Mouse (Mus musculus) hindbrain, embryonic 15.5 days (tissue): Measurements from ENCODE around the gene Ccnb1ip1. TPM values are rescaled to one million over a fixed set of nuclear protein-coding genes. Genes with fewer than 3 reads are reported as not detected.
"Not testable (repeated sequence)": the region's sequence is repeated elsewhere in the genome, so short reads cannot be mapped to it uniquely, and the experiment has no call there.

Experiments
- ATAC-seq: fragments of 200-750 bp; cut with Nextera tagmentation; 2 replicates; pipeline ENCODE4 v1.8.0; 2017; ENCODE audit warnings: low read depth, moderate number of reproducible peaks, moderate TSS enrichment; ENCODE audit not compliant: low FRiP score
- H3K27ac ChIP-seq: fragments of 300-500 bp; sonication (generic); replicated peaks from 2 replicates; pipeline ENCODE4 v1.5.1; 2015; ENCODE audit warnings: mild to moderate bottlenecking, inconsistent platforms
- H3K27me3 ChIP-seq: fragments of 300-500 bp; sonication (generic); 2 replicates; pipeline ENCODE4 v1.6.1; 2015; ENCODE audit warnings: control low read depth, inconsistent platforms
- H3K36me3 ChIP-seq: fragments of 300-500 bp; sonication (generic); 2 replicates; pipeline ENCODE4 v1.6.1; 2015; ENCODE audit warnings: control low read depth, inconsistent platforms
- H3K4me1 ChIP-seq: fragments of 300-500 bp; sonication (generic); replicated peaks from 2 replicates; pipeline ENCODE4 v1.6.1; 2015; ENCODE audit warnings: control low read depth, inconsistent platforms
- H3K4me2 ChIP-seq: fragments of 300-500 bp; sonication (generic); 2 replicates; pipeline ENCODE4 v1.6.1; 2015; ENCODE audit warnings: moderate library complexity, mild to moderate bottlenecking, inconsistent platforms
- H3K4me3 ChIP-seq: fragments of 300-500 bp; sonication (generic); 2 replicates; pipeline ENCODE4 v1.5.1; 2015; ENCODE audit warnings: mild to moderate bottlenecking, inconsistent platforms
- H3K9ac ChIP-seq: fragments of 300-500 bp; sonication (generic); 2 replicates; pipeline ENCODE4 v1.6.1; 2015; ENCODE audit warnings: inconsistent platforms
- H3K9me3 ChIP-seq: fragments of 300-500 bp; sonication (generic); 2 replicates; pipeline ENCODE4 v1.6.1; 2016; ENCODE audit warnings: control low read depth, inconsistent platforms
- WGBS: fragments of 180-500 bp; shearing (Covaris S2); methylation state at CpG from one replicate; pipeline ENCODE4 v1.1.7; 2015; 5-methylcytosine and 5-hydroxymethylcytosine counted together
- polyA plus RNA-seq: library from polyadenylated mRNA; unstranded; fragments of >200 nt; fragmentation: Nextera tagmentation; extraction: Ambion mirVana; gene quantifications from 2 replicates; pipeline ENCODE4 v1.2.1, GENCODE M21; 2015

Gene Ccnb1ip1
- polyA plus RNA-seq: not detected in 2 replicates

- H3K4me3 ChIP-seq: peak within 1 kb of the TSS; percentile 61
- no peaks in the 10 kb centered on the region for H3K9me3 ChIP-seq
- peaks cover 14% of the 10 kb centered on the region for H3K36me3 ChIP-seq
- peak within 1 kb of the TSS; percentile 63 for H3K4me2 ChIP-seq
- no peaks in the 10 kb centered on the region for H3K27me3 ChIP-seq
- WGBS: under 1% methylated on average over 42 of the region's 42 CpGs
- peaks cover 8% of the 10 kb centered on the region for H3K4me1 ChIP-seq
- ATAC-seq: peak; percentile 99
- H3K27ac ChIP-seq: peak within 1 kb of the TSS; percentile 90
- H3K9ac ChIP-seq: peak within 1 kb of the TSS; percentile 60
These were observed at the start of gene Ccnb1ip1, which contains the start of gene Parp2 for GRCm38 (mm10) chr14:50807487-50808072. Gene Ccnb1ip1, minus strand, starts transcription at chr14:50807732. Gene Parp2, plus strand, starts transcription at chr14:50807841.

GRCm38 (mm10) chr14:50855788-50856187 lies 48.3 kb upstream of the Ccnb1ip1 start:
- Histone ChIP-seq H3K27me3 (no peaks in the 10 kb centered on the region), H3K36me3 (no peaks in the 10 kb centered on the region), H3K9me3 (no peaks in the 10 kb centered on the region), H3K9ac (no peak overlapping the region), H3K4me2 (no peak overlapping the region), H3K4me1 (no peaks in the 10 kb centered on the region), H3K4me3 (no peak overlapping the region), H3K27ac (no peak overlapping the region)
- ATAC-seq: no peak
- WGBS: 88% methylated on average over 5 of the region's 5 CpGs

GRCm38 (mm10) chr14:50837236-50837635 lies 29.7 kb upstream of the Ccnb1ip1 start:
- Histone ChIP-seq H3K9ac (no peak overlapping the region), H3K27me3 (no peaks in the 10 kb centered on the region), H3K4me3 (no peak overlapping the region), H3K4me1 (no peaks in the 10 kb centered on the region), H3K27ac (no peak overlapping the region), H3K4me2 (no peak overlapping the region), H3K9me3 (no peaks in the 10 kb centered on the region), H3K36me3 (no peaks in the 10 kb centered on the region)
- no peak for ATAC-seq
- 68% methylated on average over 6 of the region's 6 CpGs for WGBS

GRCm38 (mm10) chr14:50834435-50834834 lies 26.9 kb upstream of the Ccnb1ip1 start:
- H3K9ac ChIP-seq: no peak overlapping the region
- no peak overlapping the region for H3K4me2 ChIP-seq
- H3K4me1 ChIP-seq: no peaks in the 10 kb centered on the region
- no peak for ATAC-seq
- no peak overlapping the region for H3K4me3 ChIP-seq
- no peaks in the 10 kb centered on the region for H3K27me3 ChIP-seq
- no peaks in the 10 kb centered on the region for H3K9me3 ChIP-seq
- no peak overlapping the region for H3K27ac ChIP-seq
- 57% methylated on average over 2 of the region's 2 CpGs for WGBS
- H3K36me3 ChIP-seq: no peaks in the 10 kb centered on the region

- Histone ChIP-seq H3K36me3 (no peaks in the 10 kb centered on the region), H3K4me3 (no peak overlapping the region), H3K4me2 (no peak overlapping the region), H3K27me3 (no peaks in the 10 kb centered on the region), H3K4me1 (no peaks in the 10 kb centered on the region), H3K27ac (no peak overlapping the region), H3K9ac (no peak overlapping the region), H3K9me3 (no peaks in the 10 kb centered on the region)
- ATAC-seq: no peak
- 80% methylated on average over 10 of the region's 10 CpGs for WGBS
These were observed 26.4 kb upstream of the Ccnb1ip1 start for GRCm38 (mm10) chr14:50833964-50834363.

GRCm38 (mm10) chr14:50829878-50830277 lies 22.3 kb upstream of the Ccnb1ip1 start:
- Histone ChIP-seq H3K9ac (no peak overlapping the region), H3K4me3 (no peak overlapping the region), H3K4me2 (no peak overlapping the region), H3K4me1 (no peaks in the 10 kb centered on the region), H3K9me3 (no peaks in the 10 kb centered on the region), H3K36me3 (no peaks in the 10 kb centered on the region), H3K27me3 (no peaks in the 10 kb centered on the region), H3K27ac (no peak overlapping the region)
- 86% methylated on average over 3 of the region's 3 CpGs for WGBS
- ATAC-seq: no peak

GRCm38 (mm10) chr14:50826579-50826978 lies 19.0 kb upstream of the Ccnb1ip1 start:
- ATAC-seq: no peak
- H3K4me3 ChIP-seq: no peak overlapping the region
- no peak overlapping the region for H3K4me2 ChIP-seq
- H3K27me3 ChIP-seq: no peaks in the 10 kb centered on the region
- 95% methylated on average over 4 of the region's 4 CpGs for WGBS
- peaks cover 19% of the 10 kb centered on the region for H3K36me3 ChIP-seq
- no peak overlapping the region for H3K27ac ChIP-seq
- no peak overlapping the region for H3K9ac ChIP-seq
- no peaks in the 10 kb centered on the region for H3K4me1 ChIP-seq
- no peaks in the 10 kb centered on the region for H3K9me3 ChIP-seq

- H3K27me3 ChIP-seq: no peaks in the 10 kb centered on the region
- ATAC-seq: no peak
- no peak overlapping the region for H3K4me3 ChIP-seq
- H3K4me1 ChIP-seq: no peaks in the 10 kb centered on the region
- H3K4me2 ChIP-seq: no peak overlapping the region
- no peak overlapping the region for H3K27ac ChIP-seq
- no peak overlapping the region for H3K9ac ChIP-seq
- 93% methylated on average over 9 of the region's 9 CpGs for WGBS
- H3K36me3 ChIP-seq: peaks cover 42% of the 10 kb centered on the region
- no peaks in the 10 kb centered on the region for H3K9me3 ChIP-seq
These were observed 16.7 kb upstream of the Ccnb1ip1 start for GRCm38 (mm10) chr14:50824219-50824618.

- WGBS: 71% methylated on average over 2 of the region's 2 CpGs
- Histone ChIP-seq H3K4me3 (no peak overlapping the region), H3K36me3 (peaks cover 51% of the 10 kb centered on the region), H3K4me1 (no peaks in the 10 kb centered on the region), H3K27me3 (no peaks in the 10 kb centered on the region), H3K4me2 (no peak overlapping the region), H3K27ac (no peak overlapping the region), H3K9me3 (no peaks in the 10 kb centered on the region), H3K9ac (no peak overlapping the region)
- ATAC-seq: no peak
These were observed 15.7 kb upstream of the Ccnb1ip1 start for GRCm38 (mm10) chr14:50823240-50823639.

- ATAC-seq: no peak
- no peak overlapping the region for H3K4me2 ChIP-seq
- H3K4me3 ChIP-seq: no peak overlapping the region
- no peaks in the 10 kb centered on the region for H3K9me3 ChIP-seq
- H3K9ac ChIP-seq: no peak overlapping the region
- H3K4me1 ChIP-seq: peaks cover 5% of the 10 kb centered on the region
- H3K27ac ChIP-seq: no peak overlapping the region
- WGBS: 93% methylated on average over 2 of the region's 2 CpGs
- H3K36me3 ChIP-seq: peaks cover 50% of the 10 kb centered on the region
- no peaks in the 10 kb centered on the region for H3K27me3 ChIP-seq
These were observed 5.5 kb upstream of the Ccnb1ip1 start for GRCm38 (mm10) chr14:50813060-50813459.

GRCm38 (mm10) chr14:50806469-50806868 lies 1.1 kb downstream of the Ccnb1ip1 start:
- Histone ChIP-seq H3K27ac (peak overlapping the region; percentile 90), H3K4me3 (peak overlapping the region; percentile 61), H3K4me2 (peak overlapping the region; percentile 63)
- not testable (repeated sequence) for ATAC-seq, H3K36me3 ChIP-seq, H3K9me3 ChIP-seq, H3K27me3 ChIP-seq, H3K9ac ChIP-seq, H3K4me1 ChIP-seq
- WGBS: 90% methylated on average over 5 of the region's 5 CpGs

- Histone ChIP-seq H3K27ac (no peak overlapping the region), H3K4me3 (no peak overlapping the region), H3K9me3 (no peaks in the 10 kb centered on the region), H3K4me1 (peaks cover 8% of the 10 kb centered on the region), H3K4me2 (no peak overlapping the region), H3K27me3 (no peaks in the 10 kb centered on the region), H3K36me3 (no peaks in the 10 kb centered on the region), H3K9ac (no peak overlapping the region)
- ATAC-seq: no peak
- WGBS: 81% methylated on average over 13 of the region's 13 CpGs
These were observed 2.8 kb downstream of the Ccnb1ip1 start for GRCm38 (mm10) chr14:50804683-50805082.
